ENCODE assay signal across 29 mouse cellular contexts in genomic region chrX:78482987-78483386, GRCm38 (mm10).
DNase-seq lines count a peak whose midpoint lies in the region; ATAC-seq and TF ChIP-seq lines count a peak whose summit lies in the region.
"Had no signal": no experiment of that assay in that cellular context is flagged by ENCODE, and none has a peak within 500 bp of the region (broad histone marks: within the 10 kb centered on the region; RNA-seq: fewer than 3 reads in every experiment).

No protein-coding gene starts in this region.

- no peak overlapping the region for H3K27ac ChIP-seq in forebrain, embryonic 16.5 days (ENCODE audit: low read length)
- no peak overlapping the region for H3K27ac ChIP-seq in layer of hippocampus, adult 2 months
- H3K27ac ChIP-seq: embryonic facial prominence, embryonic 10.5 days; embryonic facial prominence, embryonic 13.5 days; forebrain, embryonic 12.5 days; forebrain, embryonic 15.5 days; gastrocnemius, adult 2 months; heart, adult 2 months; heart, embryonic 10.5 days; heart, embryonic 13.5 days; hindbrain, embryonic 14.5 days had no signal

- no peaks in the 10 kb centered on the region for H3K9me3 ChIP-seq in forebrain, embryonic 16.5 days (ENCODE audit: control insufficient read depth, low read length)
- H3K9me3 ChIP-seq: embryonic facial prominence, embryonic 10.5 days; embryonic facial prominence, embryonic 13.5 days; forebrain, embryonic 12.5 days; forebrain, embryonic 15.5 days; heart, embryonic 10.5 days; heart, embryonic 13.5 days had no signal

- H3K9ac ChIP-seq in forebrain, embryonic 16.5 days (replicated peaks; ENCODE audit: low read depth, low read length): no peak overlapping the region
- H3K9ac ChIP-seq: embryonic facial prominence, embryonic 13.5 days; forebrain, embryonic 12.5 days; forebrain, embryonic 15.5 days; heart, embryonic 13.5 days; hindbrain, embryonic 14.5 days had no signal

- H3K4me2 ChIP-seq in forebrain, embryonic 16.5 days (ENCODE audit: low read length): no peak overlapping the region
- H3K4me2 ChIP-seq: embryonic facial prominence, embryonic 13.5 days; forebrain, embryonic 12.5 days; forebrain, embryonic 15.5 days; heart, embryonic 13.5 days; hindbrain, embryonic 14.5 days had no signal

- no peak for TF ChIP-seq CTCF in layer of hippocampus, adult 2 months (conservative IDR thresholded peaks at IDR 0.05)

- DNase-seq in 416B (ENCODE audit: low read depth): peak; percentile 6
- peak; percentile 6 for DNase-seq in gonadal fat pad, adult 2 months (ENCODE audit: low read depth)
- DNase-seq in retina, embryonic 14.5 days (ENCODE audit: low spot score): no peak
- DNase-seq in frontal cortex, postnatal 25 days (ENCODE audit: low spot score in 2 of 2): no peak
- no peak for DNase-seq in layer of hippocampus, adult 2 months (ENCODE audit: low spot score in 2 of 2)
- DNase-seq: adrenal gland, postnatal 10 days; adrenal gland, postnatal 36 days; cerebellum, adult 2 months; cerebellum, adult 9-11 months; cerebellum, postnatal 25 days; embryo, embryonic 11 days; gastrocnemius, adult 2 months; gastrocnemius, postnatal 14 days; heart, adult 2 months; heart, postnatal 14 days; heart, postnatal 4 days had no signal

- no peak overlapping the region for H3K4me3 ChIP-seq in forebrain, embryonic 16.5 days (replicated peaks; ENCODE audit: low read length)
- no peak overlapping the region for H3K4me3 ChIP-seq in layer of hippocampus, adult 2 months
- H3K4me3 ChIP-seq: embryonic facial prominence, embryonic 10.5 days; embryonic facial prominence, embryonic 13.5 days; erythroblast, embryonic 14.5 days; forebrain, embryonic 12.5 days; forebrain, embryonic 15.5 days; gastrocnemius, adult 2 months; heart, adult 2 months; heart, embryonic 10.5 days; heart, embryonic 13.5 days had no signal

- no peaks in the 10 kb centered on the region for H3K27me3 ChIP-seq in forebrain, embryonic 16.5 days (replicated peaks; ENCODE audit: control insufficient read depth, insufficient read depth, low read length)
- H3K27me3 ChIP-seq: embryonic facial prominence, embryonic 13.5 days; forebrain, embryonic 12.5 days; forebrain, embryonic 15.5 days; heart, embryonic 13.5 days had no signal

- 92% methylated on average over 2 of the region's 2 CpGs for WGBS in forebrain, embryonic 16.5 days

- H3K36me3 ChIP-seq in forebrain, embryonic 16.5 days (ENCODE audit: control insufficient read depth, insufficient read depth): no peaks in the 10 kb centered on the region
- H3K36me3 ChIP-seq: embryonic facial prominence, embryonic 10.5 days; embryonic facial prominence, embryonic 13.5 days; forebrain, embryonic 12.5 days; forebrain, embryonic 15.5 days; heart, embryonic 10.5 days; heart, embryonic 13.5 days had no signal

- no peaks in the 10 kb centered on the region for H3K4me1 ChIP-seq in forebrain, embryonic 16.5 days (replicated peaks; ENCODE audit: control insufficient read depth, insufficient read depth, low read length)
- H3K4me1 ChIP-seq: embryonic facial prominence, embryonic 10.5 days; embryonic facial prominence, embryonic 13.5 days; forebrain, embryonic 12.5 days; forebrain, embryonic 15.5 days; heart, embryonic 10.5 days; heart, embryonic 13.5 days had no signal

- peak; percentile 40 for ATAC-seq in activated CD4-positive, CD25-positive, alpha-beta regulatory T cell, adult 4 months
- ATAC-seq in megakaryocyte progenitor cell, adult 5-6 weeks (replicated peaks; ENCODE audit: poor library complexity): peak; percentile 93
- no peak for ATAC-seq in forebrain, embryonic 16.5 days
- ATAC-seq: CD4-positive, CD25-positive, alpha-beta regulatory T cell, adult 4 months; forebrain, embryonic 15.5 days; intestine, postnatal 0 days had no signal

Comparison
In these comparisons a context has a peak if more than half of its experiments do, and no peak if none do; other contexts are left out.
1. DNase-seq: peak in 416B (single experiment) and gonadal fat pad, adult 2 months (single experiment); none in retina, embryonic 14.5 days (single experiment), frontal cortex, postnatal 25 days (0 of 2) and layer of hippocampus, adult 2 months (0 of 2).